Mouse (Mus musculus): Measurements from ENCODE around the gene Etv3. TPM values are rescaled to one million over a fixed set of nuclear protein-coding genes. Genes with fewer than 3 reads are reported as not detected.
"Not testable (repeated sequence)": the region's sequence is repeated elsewhere in the genome, so short reads cannot be mapped to it uniquely, and the experiment has no call there.

Gene Etv3
- polyA plus RNA-seq (2014; fragmentation: Nextera tagmentation; extraction: Ambion mirVana) = 7.7 and 9.0 TPM in 2 replicates

DNA sequence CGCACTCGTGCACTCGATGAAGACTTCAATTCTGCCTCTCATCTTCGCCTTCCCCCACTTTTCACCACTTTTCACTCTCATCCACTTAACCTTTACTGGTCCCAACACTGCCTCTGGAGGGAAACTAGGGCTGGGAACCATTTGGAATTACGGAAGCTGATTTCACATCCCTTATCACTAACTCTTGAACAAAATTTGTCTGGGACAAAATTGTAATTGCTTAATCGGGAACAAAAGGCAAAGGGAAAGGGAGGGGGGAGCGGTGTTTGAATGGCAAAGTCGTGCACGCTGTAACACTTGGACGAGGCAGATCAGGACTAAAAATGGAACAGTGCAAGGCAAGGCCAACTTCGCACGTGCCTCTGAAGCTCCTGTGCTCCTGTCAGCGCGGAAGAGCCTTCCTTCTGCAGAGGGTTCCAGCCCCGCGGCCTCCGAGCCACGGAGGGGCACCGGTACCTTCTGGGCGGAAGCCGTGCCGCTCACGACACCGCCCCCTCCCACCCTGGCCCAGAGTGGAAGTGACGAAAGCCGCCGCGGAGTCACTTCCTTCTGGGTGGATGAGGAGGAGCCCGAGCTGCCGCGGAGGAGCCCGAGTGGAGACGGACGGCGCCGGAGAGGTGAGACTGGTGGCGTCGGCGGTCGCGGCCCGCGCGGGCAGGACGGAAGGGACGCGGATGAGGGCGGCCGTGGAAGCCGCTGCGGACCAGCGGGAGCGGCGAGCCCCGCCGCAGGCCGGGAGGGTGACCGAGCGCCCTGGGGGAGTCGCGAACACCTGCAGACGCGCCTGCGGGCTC is at the start of gene Etv3:
Gene Etv3 (plus strand): TSS at position 365 of the 794 bp plus-strand sequence.
- Histone ChIP-seq H3K27ac (ENCODE audit: low read depth, low read length) (peak within 1 kb of the TSS; percentile 91), H3K4me3 (ENCODE audit: low read depth, low read length) (peak within 1 kb of the TSS; percentile 94), H3K36me3 (ENCODE audit: control insufficient read depth, insufficient read depth, low read length) (peaks cover 11% of the 10 kb centered on the region; the same call in 1 of the 2 replicates), H3K9me3 (replicated peaks; ENCODE audit: control insufficient read depth, low read length) (no peaks in the 10 kb centered on the region), H3K4me1 (ENCODE audit: control insufficient read depth, insufficient read depth, low read length) (peaks cover 16% of the 10 kb centered on the region), H3K4me2 (peak within 1 kb of the TSS; percentile 91), H3K27me3 (ENCODE audit: control insufficient read depth, insufficient read depth, low read length) (no peaks in the 10 kb centered on the region), H3K9ac (ENCODE audit: low read depth, low read length) (peak within 1 kb of the TSS; percentile 99)
- WGBS (ENCODE audit: insufficient replicate concordance) = 4% methylated on average over 53 of the region's 64 CpGs
- ATAC-seq (replicated peaks; ENCODE audit: insufficient number of reproducible peaks, low FRiP score, low TSS enrichment) = peak; percentile 94

DNA sequence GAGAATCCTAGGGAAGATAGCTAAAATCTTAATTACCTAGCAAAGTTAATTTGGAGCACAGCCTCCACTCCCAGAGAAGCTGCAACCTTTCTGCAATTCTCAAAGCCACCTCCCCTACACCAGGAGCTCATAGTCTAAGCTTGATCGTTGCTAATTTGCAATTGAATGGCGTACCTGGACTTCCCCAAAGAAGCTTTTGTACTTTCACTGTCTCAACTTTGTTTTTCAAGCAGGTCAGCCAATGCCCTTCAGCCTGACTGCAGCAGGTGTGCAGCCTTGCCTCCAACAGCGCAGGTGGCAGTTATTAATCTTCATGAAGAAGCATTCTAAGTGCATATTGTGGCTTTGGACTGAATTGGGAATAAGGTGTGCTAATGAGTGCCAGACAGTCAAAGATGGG is 47.3 kb upstream of the Etv3 start:
- 77% methylated on average over 3 of the region's 3 CpGs for WGBS (ENCODE audit: insufficient replicate concordance)
- not testable (repeated sequence) for ATAC-seq (replicated peaks; ENCODE audit: insufficient number of reproducible peaks, low FRiP score, low TSS enrichment); H3K4me3 ChIP-seq (ENCODE audit: low read depth, low read length); H3K27me3 ChIP-seq (ENCODE audit: control insufficient read depth, insufficient read depth, low read length); H3K9ac ChIP-seq (ENCODE audit: low read depth, low read length); H3K4me1 ChIP-seq (ENCODE audit: control insufficient read depth, insufficient read depth, low read length); H3K36me3 ChIP-seq (ENCODE audit: control insufficient read depth, insufficient read depth, low read length); H3K4me2 ChIP-seq; H3K27ac ChIP-seq (ENCODE audit: low read depth, low read length); H3K9me3 ChIP-seq (replicated peaks; ENCODE audit: control insufficient read depth, low read length)

DNA sequence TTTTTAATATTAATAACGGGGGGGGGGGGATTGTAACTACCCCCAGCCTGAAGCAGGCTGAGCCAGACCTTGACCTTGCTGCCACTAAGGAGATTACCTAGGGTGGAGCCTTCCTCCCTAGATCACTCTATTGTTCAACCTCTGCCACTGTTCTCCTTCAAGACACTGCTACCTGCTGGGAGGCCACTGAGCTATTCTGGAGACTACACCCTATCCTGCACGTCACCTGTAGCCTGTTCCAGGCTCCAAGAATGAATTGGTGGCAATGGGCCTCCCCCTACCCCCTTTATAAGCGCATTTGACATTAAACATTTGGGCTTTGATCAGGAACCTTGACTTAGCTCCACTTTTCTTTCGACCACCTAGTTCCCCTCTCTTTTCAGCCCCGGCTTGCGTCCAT is 46.6 kb upstream of the Etv3 start:
- H3K27me3 ChIP-seq (ENCODE audit: control insufficient read depth, insufficient read depth, low read length); ATAC-seq (replicated peaks; ENCODE audit: insufficient number of reproducible peaks, low FRiP score, low TSS enrichment); H3K4me1 ChIP-seq (ENCODE audit: control insufficient read depth, insufficient read depth, low read length); H3K27ac ChIP-seq (ENCODE audit: low read depth, low read length); H3K9ac ChIP-seq (ENCODE audit: low read depth, low read length); H3K36me3 ChIP-seq (ENCODE audit: control insufficient read depth, insufficient read depth, low read length); H3K4me3 ChIP-seq (ENCODE audit: low read depth, low read length); H3K4me2 ChIP-seq; H3K9me3 ChIP-seq (replicated peaks; ENCODE audit: control insufficient read depth, low read length): not testable (repeated sequence)
- 79% methylated on average over 6 of the region's 6 CpGs for WGBS (ENCODE audit: insufficient replicate concordance)

DNA sequence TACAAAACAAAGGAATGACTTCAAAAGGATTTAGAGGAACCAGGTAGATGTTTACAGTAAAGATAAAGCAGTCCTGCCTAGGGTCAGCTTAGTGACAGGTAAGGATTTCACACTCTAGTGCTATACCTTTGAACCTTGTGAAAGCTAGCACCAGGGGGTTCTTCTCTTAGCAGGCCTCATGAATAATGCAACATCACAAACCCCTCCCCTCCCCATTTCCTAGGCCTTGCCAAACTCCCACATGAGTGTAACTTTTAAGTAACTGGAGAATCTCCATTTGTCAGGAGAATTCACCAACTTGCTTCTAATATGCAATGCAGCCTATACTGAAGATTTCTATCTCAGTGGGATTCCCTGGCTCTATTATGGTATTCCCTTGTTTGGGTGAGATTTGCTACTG is 46.0 kb upstream of the Etv3 start:
- H3K9ac ChIP-seq (ENCODE audit: low read depth, low read length); H3K36me3 ChIP-seq (ENCODE audit: control insufficient read depth, insufficient read depth, low read length); H3K27ac ChIP-seq (ENCODE audit: low read depth, low read length); H3K4me3 ChIP-seq (ENCODE audit: low read depth, low read length); H3K4me2 ChIP-seq; H3K27me3 ChIP-seq (ENCODE audit: control insufficient read depth, insufficient read depth, low read length); H3K9me3 ChIP-seq (replicated peaks; ENCODE audit: control insufficient read depth, low read length); H3K4me1 ChIP-seq (ENCODE audit: control insufficient read depth, insufficient read depth, low read length); ATAC-seq (replicated peaks; ENCODE audit: insufficient number of reproducible peaks, low FRiP score, low TSS enrichment): not testable (repeated sequence)

DNA sequence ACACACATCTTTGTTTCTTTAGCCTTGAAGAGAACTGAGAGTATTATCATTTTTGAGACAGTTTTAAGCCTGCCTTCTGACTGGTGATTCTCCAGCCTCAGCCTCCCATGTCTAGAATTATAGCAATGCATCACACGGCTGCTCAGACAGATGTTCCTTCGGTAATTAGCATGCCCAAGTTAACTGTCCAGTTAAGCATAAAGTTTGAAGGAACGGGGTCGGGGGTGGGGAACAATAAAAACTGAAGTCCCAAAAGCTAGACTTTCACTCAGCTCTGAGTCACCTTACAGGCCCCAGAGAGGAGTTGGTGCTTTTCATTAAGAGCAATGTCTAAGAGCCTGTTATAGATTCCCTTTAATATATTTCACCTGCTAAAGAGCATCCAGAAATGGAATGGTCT is 37.8 kb upstream of the Etv3 start:
- H3K27ac ChIP-seq (ENCODE audit: low read depth, low read length) = no peak overlapping the region
- H3K27me3 ChIP-seq (ENCODE audit: control insufficient read depth, insufficient read depth, low read length) = no peaks in the 10 kb centered on the region
- ATAC-seq (replicated peaks; ENCODE audit: insufficient number of reproducible peaks, low FRiP score, low TSS enrichment) = no peak
- H3K9me3 ChIP-seq (replicated peaks; ENCODE audit: control insufficient read depth, low read length) = no peaks in the 10 kb centered on the region
- WGBS (ENCODE audit: insufficient replicate concordance) = 73% methylated on average over 4 of the region's 4 CpGs
- no peaks in the 10 kb centered on the region for H3K36me3 ChIP-seq (ENCODE audit: control insufficient read depth, insufficient read depth, low read length)
- no peaks in the 10 kb centered on the region for H3K4me1 ChIP-seq (ENCODE audit: control insufficient read depth, insufficient read depth, low read length)
- H3K4me2 ChIP-seq = no peak overlapping the region
- H3K4me3 ChIP-seq (ENCODE audit: low read depth, low read length) = no peak overlapping the region
- no peak overlapping the region for H3K9ac ChIP-seq (ENCODE audit: low read depth, low read length)

DNA sequence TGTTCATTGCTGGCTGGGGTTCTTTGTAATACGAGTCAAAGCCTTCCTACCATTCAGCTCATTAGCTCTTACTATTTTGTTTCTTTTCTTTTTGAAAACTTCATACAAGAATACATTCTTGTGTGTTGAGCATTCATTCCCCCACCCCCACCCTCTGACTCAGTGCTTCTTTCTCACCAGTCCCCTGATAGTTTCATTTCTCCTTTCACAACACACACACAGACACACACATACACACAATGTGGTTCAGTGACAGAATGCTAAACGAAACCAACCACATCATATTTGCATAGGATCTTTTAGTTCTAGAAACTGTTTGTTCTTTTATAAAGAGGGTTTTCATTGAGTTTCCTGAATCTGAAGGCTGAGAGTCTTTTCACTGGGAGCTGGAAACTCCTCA is 37.3 kb upstream of the Etv3 start:
- Histone ChIP-seq H3K27me3 (ENCODE audit: control insufficient read depth, insufficient read depth, low read length) (no peaks in the 10 kb centered on the region), H3K9ac (ENCODE audit: low read depth, low read length) (no peak overlapping the region), H3K27ac (ENCODE audit: low read depth, low read length) (no peak overlapping the region), H3K36me3 (ENCODE audit: control insufficient read depth, insufficient read depth, low read length) (no peaks in the 10 kb centered on the region), H3K4me3 (ENCODE audit: low read depth, low read length) (no peak overlapping the region), H3K4me1 (ENCODE audit: control insufficient read depth, insufficient read depth, low read length) (no peaks in the 10 kb centered on the region), H3K4me2 (no peak overlapping the region), H3K9me3 (replicated peaks; ENCODE audit: control insufficient read depth, low read length) (no peaks in the 10 kb centered on the region)
- no peak for ATAC-seq (replicated peaks; ENCODE audit: insufficient number of reproducible peaks, low FRiP score, low TSS enrichment)
- 55% methylated on average over 2 of the region's 2 CpGs for WGBS (ENCODE audit: insufficient replicate concordance)

DNA sequence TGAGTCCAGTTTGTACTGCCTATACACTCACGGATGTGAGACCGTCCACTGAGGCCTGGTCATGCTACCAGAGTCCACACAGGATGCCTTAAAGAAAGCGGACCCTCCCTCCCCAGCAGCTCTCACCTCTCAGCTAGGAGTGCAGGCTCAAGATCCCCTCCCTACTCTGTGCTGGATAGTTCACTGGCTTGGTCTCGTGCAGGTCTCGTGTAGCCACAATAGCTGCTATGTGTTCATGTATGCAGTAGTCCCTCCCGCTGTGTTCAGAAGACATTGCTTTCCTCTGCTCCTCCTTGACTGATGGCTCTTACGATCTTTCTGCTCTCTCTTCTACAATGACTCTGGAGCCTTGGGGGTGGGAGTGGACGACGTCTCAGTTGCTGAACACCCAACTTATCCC is 26.9 kb upstream of the Etv3 start:
- Histone ChIP-seq H3K4me3 (ENCODE audit: low read depth, low read length) (no peak overlapping the region), H3K9ac (ENCODE audit: low read depth, low read length) (no peak overlapping the region), H3K4me2 (no peak overlapping the region), H3K4me1 (ENCODE audit: control insufficient read depth, insufficient read depth, low read length) (no peaks in the 10 kb centered on the region), H3K27me3 (ENCODE audit: control insufficient read depth, insufficient read depth, low read length) (peaks cover 4% of the 10 kb centered on the region; the same call in 1 of the 2 replicates), H3K9me3 (replicated peaks; ENCODE audit: control insufficient read depth, low read length) (no peaks in the 10 kb centered on the region), H3K27ac (ENCODE audit: low read depth, low read length) (no peak overlapping the region), H3K36me3 (ENCODE audit: control insufficient read depth, insufficient read depth, low read length) (no peaks in the 10 kb centered on the region)
- ATAC-seq (replicated peaks; ENCODE audit: insufficient number of reproducible peaks, low FRiP score, low TSS enrichment) = no peak
- whole genome bisulfite sequencing (ENCODE audit: insufficient replicate concordance) = 84% methylated on average over 9 of the region's 9 CpGs

DNA sequence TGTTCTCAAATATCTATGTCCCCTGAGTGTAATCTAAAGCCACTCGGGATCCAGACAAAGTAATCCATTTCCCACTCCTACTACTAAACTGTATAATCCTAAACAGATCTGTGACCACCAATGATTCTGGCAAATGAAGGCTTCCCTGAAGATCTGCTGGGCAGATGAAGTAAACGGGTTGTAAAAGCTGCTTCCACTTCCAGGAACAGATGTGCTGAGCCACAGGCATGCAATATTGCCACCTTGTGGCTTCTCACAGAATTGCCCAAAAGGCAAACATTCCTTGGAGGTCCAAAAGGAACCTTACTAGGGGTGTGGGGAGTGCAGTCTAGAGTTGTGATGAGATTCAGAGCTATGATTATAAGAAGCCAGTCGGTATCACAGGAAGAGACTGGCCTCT is 26.1 kb upstream of the Etv3 start:
- Histone ChIP-seq H3K9ac (ENCODE audit: low read depth, low read length) (no peak overlapping the region), H3K27me3 (ENCODE audit: control insufficient read depth, insufficient read depth, low read length) (peaks cover 4% of the 10 kb centered on the region; the same call in 1 of the 2 replicates), H3K4me3 (ENCODE audit: low read depth, low read length) (no peak overlapping the region), H3K27ac (ENCODE audit: low read depth, low read length) (no peak overlapping the region), H3K9me3 (replicated peaks; ENCODE audit: control insufficient read depth, low read length) (no peaks in the 10 kb centered on the region), H3K36me3 (ENCODE audit: control insufficient read depth, insufficient read depth, low read length) (no peaks in the 10 kb centered on the region), H3K4me2 (no peak overlapping the region), H3K4me1 (ENCODE audit: control insufficient read depth, insufficient read depth, low read length) (no peaks in the 10 kb centered on the region)
- 15% methylated on average over 3 of the region's 3 CpGs for WGBS (ENCODE audit: insufficient replicate concordance)
- ATAC-seq (replicated peaks; ENCODE audit: insufficient number of reproducible peaks, low FRiP score, low TSS enrichment) = no peak

Measured in heart, embryonic 11.5 days (tissue).